Mouse (Mus musculus) embryonic fibroblast, embryonic 13.5 days (primary cell): Measurements from ENCODE around the gene Ankrd11.

Experiments
- CTCF ChIP-seq: IDR thresholded peaks from 2 replicates; pipeline ENCODE4 v1.5.1; 2011; ENCODE audit warnings: mild to moderate bottlenecking, control low read depth, low read length, moderate library complexity, borderline replicate concordance; ENCODE audit not compliant: insufficient read depth
- POLR2A ChIP-seq: IDR thresholded peaks from 2 replicates; pipeline ENCODE4 v1.6.1; 2011; ENCODE audit warnings: low read depth, mild to moderate bottlenecking, control low read depth, low read length, moderate library complexity

DNA sequence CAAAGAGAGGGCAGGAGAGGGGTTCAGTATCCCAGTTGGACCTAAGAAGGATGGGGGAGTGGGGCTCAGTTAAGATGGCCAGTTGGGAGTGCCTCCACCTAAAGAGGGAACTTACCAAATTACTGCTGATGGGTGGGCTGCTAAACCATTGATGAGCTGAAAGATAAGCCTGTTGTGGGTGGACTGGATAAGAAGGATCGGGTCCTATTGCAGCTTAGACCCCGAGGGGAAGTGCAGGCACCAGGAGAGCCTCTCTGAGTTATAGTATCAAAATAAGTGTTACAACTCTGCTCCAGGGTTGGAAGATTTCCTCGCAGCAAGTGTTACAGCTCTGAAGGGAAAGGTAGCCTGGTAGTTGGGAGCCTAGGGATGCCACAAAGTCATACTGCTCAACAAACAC is 197.9 kb downstream of the Ankrd11 start:
- no peak for TF ChIP-seq CTCF
- TF ChIP-seq POLR2A: no peak
